Mouse (Mus musculus): ENCODE data around the gene Kdm4c.

Gene Kdm4c

GRCm38 (mm10) chr4:74312858-74313257 is 70.6 kb downstream of the Kdm4c start:
- DNase-seq (ENCODE audit: low read depth, low spot score) = no peak

GRCm38 (mm10) chr4:74315388-74315787 is 73.1 kb downstream of the Kdm4c start:
- no peak for DNase-seq (ENCODE audit: low read depth, low spot score)

- no peak for DNase-seq (ENCODE audit: low read depth, low spot score)
Measured at GRCm38 (mm10) chr4:74319313-74319712, 77.0 kb downstream of the Kdm4c start.

- DNase-seq (ENCODE audit: low read depth, low spot score) = no peak
Measured at GRCm38 (mm10) chr4:74357479-74357878, 115.2 kb downstream of the Kdm4c start.

GRCm38 (mm10) chr4:74360274-74360673 is 118.0 kb downstream of the Kdm4c start:
- DNase-seq (ENCODE audit: low read depth, low spot score) = no peak

- no peak for DNase-seq (ENCODE audit: low read depth, low spot score)
Measured at GRCm38 (mm10) chr4:74386583-74386982, 144.3 kb downstream of the Kdm4c start.

GRCm38 (mm10) chr4:74393162-74393561 is 150.9 kb downstream of the Kdm4c start:
- DNase-seq (ENCODE audit: low read depth, low spot score) = no peak

- no peak for DNase-seq (ENCODE audit: low read depth, low spot score)
Measured at GRCm38 (mm10) chr4:74396562-74396961, 154.3 kb downstream of the Kdm4c start.

- DNase-seq (ENCODE audit: low read depth, low spot score) = peak; percentile 18
Measured at GRCm38 (mm10) chr4:74401617-74402313, 159.5 kb downstream of the Kdm4c start.

- no peak for DNase-seq (ENCODE audit: low read depth, low spot score)
Measured at GRCm38 (mm10) chr4:74408731-74409130, 166.4 kb downstream of the Kdm4c start.

- DNase-seq (ENCODE audit: low read depth, low spot score) = no peak
Measured at GRCm38 (mm10) chr4:74419794-74420193, 177.5 kb downstream of the Kdm4c start.
